Mouse (Mus musculus) ovary, adult 18-20 months (tissue): ENCODE results near the gene Hsf2.
A peak's percentile ranks its signal among the peaks of the same experiment; 100 is the strongest.
"Not testable (repeated sequence)": the region's sequence is repeated elsewhere in the genome, so short reads cannot be mapped to it uniquely, and the experiment has no call there.

Experiments used
- DNase-seq: peaks from one replicate; pipeline ENCODE4 v3.0.0; 2022; ENCODE audit warnings: low spot score, mixed read lengths

Hsf2 gene

DNA sequence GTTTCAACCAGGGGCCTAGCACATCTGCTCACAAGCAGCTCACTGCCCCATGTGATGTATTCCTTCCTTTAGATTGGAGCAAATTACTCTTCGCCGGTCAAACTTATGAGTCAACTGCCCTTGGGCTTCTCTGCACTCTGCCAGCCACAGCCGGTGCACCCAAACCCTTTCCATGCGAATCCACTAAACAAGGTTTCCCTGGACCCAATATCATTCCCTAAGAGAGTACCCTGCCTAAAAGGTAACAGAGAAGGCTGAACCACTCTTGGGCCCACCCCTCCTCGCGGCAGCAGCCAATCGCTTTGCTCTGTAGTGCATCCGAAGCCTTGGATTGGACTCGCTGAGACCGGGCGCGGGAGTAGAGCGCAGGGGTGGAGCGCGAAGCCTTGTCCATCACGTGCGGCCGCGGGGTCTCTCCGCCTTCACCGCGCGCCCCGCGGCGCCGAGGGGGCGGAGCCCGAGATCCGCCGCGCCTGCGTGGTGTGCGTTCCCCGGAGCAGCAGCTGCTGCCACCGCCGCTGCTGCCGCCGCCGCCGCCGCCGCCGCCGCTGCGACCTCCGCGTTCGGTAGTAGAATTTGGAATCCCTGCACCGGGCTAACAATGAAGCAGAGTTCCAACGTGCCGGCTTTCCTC lies at the start of gene Hsf2:
Gene Hsf2, plus strand, starts transcription at position 478 of the 634 bp plus-strand sequence.
- peak; percentile 96 for DNase-seq

DNA sequence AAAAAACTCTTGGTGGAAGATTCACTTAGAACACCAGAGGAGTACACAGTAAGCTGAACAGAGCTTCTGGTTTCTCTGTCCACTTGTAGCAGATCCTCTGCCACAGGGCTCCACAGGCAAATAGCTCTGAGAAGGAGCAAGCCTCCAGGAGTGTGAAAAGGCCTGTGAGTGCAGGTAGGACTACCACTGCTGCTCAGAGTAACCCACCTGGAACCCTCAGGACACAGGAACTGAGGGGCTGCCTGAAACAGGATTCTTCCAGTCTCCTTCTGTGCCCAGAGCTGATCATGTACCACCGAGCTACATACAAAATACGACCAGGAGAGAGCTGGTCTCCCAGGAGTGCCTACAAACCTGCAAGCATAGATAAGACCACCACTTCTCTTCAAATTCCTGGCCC lies 48.3 kb upstream of the Hsf2 start:
- DNase-seq = no peak

DNA sequence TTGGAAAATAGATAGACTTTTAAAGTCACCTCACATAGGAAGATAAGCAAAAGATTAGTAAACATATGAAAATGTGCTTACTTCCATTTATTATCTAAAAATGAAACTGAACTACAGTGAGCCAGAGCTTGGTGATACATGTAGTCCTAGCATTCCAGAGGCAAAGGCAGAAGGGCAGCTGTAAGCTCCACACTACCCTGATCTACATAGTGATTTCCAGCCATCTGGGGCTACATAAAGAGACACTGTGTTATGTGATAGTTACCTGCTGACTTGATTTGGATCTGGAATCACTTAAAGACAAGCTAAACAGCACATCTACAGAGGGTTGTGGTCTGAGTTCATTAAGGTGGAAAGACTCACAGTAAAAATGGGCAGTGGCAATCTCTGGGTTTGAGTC lies 45.1 kb upstream of the Hsf2 start:
- no peak for DNase-seq

DNA sequence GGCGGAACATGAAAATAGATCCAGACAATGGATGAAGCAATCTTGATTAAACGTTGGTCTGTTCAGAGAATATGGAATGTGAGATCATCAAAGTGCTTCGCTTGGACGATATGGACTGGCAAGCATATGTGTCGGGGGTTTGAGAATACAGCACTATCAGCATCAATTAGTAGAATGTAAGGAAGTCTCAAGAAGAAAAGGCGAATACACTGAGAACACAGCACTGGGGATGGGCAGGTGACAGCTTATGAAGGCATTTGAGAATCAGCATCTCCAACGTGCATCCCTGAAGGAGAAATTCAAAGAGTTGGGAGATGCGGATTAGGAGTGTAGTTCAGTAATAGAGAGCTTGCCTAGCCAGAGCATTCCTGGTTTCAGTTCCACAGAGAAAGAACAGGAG lies 41.8 kb upstream of the Hsf2 start:
- DNase-seq = no peak

DNA sequence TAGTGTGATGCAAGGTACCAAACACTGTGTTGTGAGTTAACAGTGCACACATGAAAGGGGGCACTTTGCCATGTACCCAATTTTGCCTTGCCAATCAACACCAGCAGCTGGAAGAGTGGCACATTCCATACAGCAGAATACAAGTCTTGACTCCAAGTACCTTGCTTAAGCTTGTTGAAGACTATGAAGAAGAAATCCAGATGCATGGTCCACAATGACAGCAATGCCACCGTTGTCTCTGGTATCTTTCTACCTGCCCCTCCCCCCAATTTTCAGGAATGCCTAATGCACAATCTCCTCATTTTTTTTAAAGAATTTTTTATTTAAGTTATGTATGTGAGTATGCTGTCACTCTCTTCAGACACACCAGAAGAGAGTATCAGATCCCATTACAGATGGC lies 40.5 kb upstream of the Hsf2 start:
- no peak for DNase-seq

DNA sequence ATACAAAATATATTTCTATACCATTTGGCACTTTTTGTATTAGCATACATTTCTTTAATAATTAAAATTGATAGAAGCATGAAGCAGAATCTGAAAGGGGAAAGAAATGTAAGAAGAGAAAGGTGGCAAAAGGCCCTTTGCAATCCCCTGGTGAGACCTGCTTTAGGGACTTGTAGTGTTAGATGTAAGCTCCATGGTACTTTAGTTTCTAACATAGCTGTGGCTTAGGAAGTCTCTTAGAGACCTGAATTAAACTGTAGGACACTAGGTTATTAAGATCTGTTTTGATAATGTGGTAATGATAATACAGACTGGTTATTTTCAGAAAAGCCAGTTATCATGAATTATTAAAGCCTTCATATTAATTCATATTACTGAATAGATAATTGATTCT lies 38.5 kb upstream of the Hsf2 start:
- DNase-seq = no peak

DNA sequence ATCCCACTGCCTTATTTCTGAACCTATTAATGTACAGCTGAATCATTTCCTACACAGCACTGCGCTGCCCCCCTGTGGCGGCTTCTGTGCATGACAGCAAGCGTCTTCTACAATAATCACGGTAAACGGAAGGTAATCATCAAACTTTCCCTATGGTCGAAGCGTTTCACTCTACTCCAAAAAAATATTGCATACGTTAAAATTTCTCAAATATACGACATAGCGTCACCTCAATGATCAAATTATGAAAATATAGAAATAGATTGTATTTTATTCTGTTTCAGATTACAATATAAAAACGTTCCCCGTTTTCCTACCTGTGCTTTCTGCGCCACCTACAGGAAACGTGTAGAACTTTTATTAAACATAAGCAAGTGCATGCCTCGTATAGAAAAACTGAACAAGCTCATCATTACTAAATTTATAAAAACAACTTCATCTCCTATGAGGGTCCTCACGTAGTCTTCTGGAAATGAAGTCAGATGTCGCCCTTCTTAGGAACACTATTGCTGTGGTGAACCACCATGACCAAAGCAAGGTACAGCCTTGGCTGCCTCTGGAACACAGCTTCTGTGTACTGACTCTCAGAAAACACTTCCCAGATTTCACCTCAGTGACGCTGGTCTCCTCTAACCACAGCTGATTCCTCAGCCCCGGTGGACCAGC lies 38.0 kb upstream of the Hsf2 start:
- DNase-seq = no peak

DNA sequence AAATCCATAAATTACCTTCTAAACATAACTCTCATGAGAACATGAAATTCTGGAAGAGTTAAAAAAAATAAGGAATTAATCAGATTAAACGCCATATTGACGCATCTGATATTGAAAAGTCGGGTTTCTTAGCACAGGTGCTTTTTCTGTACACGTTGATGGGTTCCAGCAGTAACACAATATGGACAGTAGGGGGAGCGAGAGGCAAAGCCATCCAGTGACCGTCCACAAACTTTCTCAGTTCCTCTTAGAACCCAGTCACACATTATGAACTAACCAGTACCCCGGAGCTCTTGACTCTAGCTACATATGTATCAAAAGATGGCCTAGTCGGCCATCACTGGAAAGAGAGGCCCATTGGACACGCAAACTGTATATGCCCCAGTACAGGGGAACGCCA lies 22.9 kb upstream of the Hsf2 start:
- not testable (repeated sequence) for DNase-seq

DNA sequence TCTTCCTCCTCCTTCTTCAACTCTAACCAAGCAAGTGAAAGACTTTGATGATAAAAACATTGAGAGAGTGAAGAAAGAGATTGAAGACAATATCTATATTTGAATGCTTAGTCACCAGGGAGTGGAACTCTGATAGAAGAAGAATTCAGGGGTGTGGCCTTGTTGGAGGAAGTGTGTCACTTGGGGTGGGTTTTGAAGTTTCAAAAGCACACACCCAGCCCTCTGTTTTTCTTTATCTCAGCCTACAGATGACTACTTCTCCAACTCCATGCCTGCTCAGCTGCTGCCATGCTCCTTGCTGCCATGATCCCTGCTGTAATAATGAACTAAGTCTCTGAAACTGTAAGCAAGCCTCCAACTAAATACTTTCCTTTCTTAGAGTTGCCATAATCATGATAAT lies 20.4 kb upstream of the Hsf2 start:
- no peak for DNase-seq

DNA sequence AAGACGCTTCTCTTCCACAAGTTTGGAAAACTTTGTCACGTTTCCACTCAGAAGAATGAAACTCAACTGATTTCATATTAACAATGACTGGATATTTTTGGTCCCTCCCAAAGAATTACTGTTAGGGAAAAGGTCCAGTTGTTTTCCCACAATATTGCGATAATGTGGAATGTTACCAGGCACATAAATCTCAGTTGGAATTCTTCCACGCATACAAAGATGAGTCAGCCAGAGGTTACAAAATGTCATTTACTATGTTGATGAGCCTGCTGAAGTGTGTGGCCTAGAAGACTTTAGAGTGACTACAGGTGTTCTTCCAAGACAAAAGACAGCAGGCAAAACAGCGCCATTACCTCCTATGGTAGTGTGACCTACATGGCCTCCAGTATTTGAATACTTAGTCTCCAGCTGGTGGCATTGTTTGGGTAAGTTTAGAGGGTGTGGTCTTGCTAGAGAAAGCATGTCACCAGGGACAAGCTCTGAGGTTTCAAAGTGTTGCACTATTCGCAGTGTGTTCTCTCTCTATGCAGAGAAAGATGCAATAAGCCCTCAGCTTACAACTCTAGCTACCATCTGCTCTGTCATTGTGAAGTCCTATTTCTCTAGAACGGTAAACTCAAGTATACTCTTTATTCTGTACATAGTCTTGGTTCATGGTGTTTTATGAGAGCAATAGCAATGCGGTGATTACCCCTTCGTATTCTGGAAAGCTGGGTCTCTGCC lies 8.9 kb upstream of the Hsf2 start:
- no peak for DNase-seq

DNA sequence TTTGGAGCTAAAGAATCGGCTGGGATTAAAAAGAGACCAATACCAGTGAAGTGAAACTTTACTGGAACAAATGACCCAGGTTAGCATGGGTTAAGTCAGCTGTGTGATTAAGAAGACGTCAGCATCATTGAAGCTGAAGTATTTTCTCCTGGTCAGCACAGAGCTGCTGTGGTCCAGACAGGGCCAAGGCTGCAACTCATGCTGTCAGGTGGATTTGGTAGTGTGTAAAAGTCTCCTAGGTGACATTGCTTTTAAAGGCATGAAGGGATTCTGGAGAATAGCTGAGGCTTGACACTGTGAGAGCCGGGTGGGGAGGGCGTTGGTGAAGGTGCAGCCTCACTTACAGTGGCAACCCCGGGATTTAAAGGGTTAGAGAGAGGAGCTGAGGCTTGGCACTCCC lies 4.5 kb upstream of the Hsf2 start:
- DNase-seq = no peak

DNA sequence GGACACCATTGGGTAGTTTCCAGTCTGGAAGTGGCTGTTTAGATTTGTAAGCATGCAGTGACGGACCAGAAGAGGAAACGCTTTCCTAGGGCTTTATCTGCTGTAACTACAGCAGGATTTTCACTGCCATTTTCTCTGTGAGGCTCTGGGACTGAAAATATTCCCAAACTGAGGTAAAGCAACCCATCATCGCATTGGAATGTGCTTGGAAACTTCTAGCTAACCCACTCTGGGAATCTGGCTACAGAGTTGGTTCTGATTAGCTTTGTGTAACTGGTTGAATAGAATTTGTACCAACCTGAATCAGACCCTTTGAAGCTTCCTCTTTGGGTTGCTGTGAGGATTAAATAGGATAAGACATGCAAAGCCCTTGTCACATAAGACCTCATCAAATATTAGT lies 1.4 kb upstream of the Hsf2 start:
- DNase-seq = no peak

DNA sequence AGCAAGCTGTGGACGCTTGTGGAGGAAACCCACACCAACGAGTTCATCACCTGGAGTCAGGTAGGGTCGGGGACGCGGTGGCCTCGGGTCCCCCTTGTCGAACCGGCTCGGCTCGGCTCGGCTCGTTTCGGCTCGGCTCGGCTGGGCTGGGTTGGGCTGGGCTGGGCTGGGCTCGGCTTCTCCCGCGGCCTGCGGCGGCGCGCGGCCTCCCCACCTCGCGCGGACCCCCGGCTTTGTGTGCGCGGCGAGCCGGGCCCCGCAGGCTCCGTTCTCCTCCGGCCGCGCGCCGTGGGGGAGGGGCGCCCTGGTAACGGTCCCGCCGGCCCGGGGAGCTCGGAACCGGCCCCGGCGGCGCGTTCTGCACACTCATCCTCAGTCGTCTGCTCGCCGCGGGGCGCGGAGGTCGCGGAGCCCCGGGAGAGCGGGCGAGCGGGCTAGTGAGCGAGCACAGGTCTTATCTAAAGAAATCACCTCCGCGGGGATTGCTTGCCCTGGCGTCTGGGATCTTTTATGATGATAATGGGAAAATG lies 422 bp downstream of the Hsf2 start:
- DNase-seq = peak; percentile 55

DNA sequence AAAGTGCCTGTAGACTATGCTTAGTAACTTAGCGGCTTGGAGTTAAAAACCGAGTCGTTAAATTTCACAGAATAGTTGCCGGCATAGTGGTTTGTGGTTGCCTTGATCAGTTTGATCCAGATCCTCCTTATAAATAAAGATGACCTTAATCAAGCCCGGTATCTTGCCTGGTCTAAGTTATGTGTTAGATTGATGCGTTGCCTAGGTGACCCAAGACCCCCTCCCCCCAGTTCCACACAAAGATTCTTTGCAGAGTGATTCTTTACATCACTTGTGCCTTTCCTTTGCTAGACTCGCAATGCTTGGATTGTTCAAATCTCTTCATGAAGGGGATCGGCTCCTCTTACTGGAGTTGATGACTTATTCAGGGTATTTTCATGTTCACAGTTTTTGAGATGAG lies 1.0 kb downstream of the Hsf2 start:
- DNase-seq = no peak

DNA sequence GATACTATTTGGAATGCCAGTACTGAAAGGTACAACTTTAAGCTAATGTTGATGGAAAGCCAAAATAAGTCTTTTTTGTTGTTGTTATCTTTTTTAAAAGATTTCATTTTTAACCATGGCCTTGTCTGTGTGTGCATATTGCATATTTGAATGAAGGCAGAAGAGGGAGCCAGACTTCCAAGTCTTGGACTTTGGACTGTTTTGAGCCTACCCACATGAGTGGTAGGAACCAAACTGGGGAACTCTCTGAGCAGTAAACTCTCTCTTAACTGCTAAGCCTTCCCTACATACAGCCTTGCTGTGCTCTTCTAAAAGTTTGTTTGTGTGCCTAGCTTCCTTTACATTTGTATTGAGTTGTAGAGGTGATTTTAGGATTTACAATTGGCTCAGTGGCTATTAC lies 2.4 kb downstream of the Hsf2 start:
- no peak for DNase-seq

DNA sequence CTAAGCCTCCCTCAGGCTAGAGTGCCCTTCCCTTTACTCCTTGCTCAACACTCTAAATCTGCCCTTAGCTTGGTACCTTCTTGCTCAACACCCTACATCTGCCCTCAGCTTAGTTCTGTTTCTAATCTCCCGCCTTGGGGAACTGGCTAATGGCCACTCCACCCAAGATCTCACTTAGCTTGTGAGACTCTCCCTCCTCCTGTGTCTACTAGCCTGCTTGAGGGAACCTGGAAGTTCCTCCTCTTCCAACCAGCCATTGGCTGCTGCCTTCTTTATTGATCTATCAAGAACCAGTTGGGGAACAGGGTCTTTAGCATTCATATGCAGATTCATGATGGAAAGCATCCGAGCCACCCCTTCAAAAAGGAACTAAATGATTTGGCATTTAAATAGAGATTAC lies 5.9 kb downstream of the Hsf2 start:
- no peak for DNase-seq

DNA sequence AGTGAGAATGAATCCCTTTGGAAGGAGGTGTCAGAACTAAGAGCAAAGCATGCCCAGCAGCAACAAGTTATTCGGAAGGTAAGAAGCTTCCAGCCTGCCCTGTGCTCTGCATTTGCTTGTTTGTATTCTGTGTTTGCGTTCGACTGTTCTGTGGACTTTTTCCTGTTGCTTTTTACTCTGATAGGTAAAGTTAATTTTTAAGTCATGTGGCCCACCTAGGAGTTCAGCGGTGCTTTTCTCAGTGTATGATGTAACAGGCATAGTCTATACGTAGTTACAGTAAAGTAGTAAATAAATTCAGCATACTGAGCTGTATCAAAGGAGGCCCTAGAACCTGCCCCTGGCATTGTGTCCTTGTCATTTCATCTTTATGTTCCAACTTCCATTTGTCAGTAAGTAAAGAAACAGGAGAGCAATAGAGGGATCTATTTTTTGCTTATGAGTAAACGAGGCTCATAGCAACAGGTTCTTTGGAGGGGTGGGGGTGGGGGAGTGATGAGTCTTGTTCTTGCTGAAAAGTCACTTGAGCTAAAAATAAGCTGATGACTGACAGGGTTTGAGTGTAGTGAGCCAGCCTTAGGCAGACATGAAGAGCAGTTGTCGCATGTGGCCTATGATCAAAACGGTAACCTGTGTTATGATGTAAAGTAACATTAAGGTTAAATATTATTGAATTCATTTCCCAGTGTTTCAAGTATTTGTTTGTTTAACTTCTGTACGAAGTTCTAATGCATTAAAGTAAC lies 13.4 kb downstream of the Hsf2 start:
- DNase-seq = no peak

DNA sequence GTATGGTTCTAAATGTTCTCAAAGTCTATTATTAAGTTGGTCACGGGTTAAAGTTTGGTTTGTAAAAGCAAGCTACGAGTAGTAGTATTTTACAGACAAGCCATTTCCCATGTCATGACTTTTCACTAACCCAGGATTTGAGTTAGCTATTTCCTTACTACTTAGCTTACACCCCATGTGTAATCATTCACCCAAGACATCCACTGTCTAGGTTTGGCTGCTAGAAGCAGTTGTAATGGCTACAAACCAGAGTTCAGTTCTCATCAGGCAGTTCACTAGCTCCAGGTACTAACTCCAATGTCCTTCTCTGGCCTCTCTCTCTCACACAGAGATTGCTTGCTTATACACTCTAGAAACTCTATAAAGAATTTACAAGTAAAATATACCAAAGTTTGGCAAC lies 28.4 kb downstream of the Hsf2 start:
- DNase-seq = no peak

DNA sequence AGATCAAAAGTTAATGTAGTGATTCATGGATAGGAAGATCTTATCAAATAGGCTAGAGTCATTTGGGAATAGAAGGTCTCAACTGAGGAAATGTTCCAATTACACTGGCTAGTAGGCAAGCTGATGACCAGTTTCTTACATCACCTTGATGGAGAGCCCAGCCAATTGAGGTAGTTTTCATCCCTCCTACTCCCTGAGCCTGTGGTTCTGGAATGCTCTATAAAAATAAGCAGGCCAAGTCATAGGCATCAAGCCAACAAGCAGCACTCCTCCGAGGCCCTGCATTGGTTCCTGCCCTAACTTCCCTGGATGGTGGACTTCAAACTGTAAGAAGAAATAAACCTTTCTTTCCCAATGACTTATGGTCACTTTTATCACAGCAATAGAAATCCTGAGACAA lies 29.1 kb downstream of the Hsf2 start:
- no peak for DNase-seq

DNA sequence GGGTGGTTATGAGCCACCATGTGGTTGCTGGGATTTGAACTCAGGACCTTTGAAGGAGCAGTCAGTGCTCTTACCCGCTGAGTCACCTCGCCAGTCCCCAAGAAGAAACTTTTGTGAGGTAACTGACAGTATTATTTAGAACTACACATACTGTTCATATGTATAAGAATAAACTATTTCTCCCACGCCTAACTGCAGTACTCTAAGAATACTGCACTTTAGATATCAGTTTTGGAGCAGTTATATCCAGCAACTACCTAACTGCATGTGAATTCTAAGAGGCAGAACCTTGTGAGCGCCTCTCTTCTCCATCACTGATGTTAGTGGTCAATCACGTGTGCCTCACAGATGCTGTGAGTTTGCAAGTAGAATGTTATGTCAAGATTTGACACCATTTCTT lies 40.3 kb downstream of the Hsf2 start:
- DNase-seq = no peak

DNA sequence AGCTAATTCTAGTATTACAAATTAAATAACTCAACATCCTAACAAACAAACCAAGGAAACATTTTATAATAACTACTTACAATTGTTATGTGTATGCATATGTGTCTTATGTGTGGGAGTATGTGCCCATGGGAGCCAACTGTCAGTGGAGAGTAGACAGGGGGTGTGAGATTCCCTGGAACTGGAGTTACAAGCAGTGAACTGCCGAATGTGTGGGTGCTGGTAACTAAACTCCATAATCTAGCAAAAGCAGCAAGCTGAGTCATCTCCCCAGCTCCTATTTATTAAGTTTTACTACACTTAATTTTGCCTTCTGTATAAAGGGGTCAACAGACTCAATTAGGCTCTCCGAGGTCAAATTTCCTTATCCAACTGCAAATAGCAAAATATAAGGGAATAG lies 44.9 kb downstream of the Hsf2 start:
- no peak for DNase-seq

DNA sequence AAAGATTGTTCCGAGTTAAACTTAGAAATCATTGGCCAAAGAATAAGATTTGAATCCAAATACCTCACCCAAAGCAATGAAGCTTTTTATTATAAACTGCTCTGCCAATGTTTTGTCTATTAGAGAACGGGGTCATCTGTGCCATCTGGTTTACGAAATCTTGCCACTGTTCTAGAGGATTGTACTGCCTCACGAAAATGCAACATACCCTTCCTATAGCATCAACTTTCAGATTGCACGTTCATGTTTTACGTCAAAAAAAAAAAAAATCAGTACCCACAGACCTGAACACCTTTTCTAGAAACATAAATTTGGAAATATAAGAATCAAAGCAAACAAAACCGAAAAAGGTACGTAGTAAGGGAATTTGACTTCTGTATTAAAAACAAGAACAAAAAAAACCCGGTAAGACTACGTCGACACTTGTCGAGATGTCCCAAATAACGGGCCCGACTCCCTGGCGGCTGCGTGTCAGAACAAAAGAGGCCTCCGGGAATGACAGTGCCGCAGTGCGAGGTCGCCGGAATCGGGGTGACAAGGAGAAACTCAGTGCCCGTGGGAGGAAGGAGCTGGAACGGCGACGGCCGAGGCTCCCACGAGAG lies 45.5 kb downstream of the Hsf2 start:
- no peak for DNase-seq
